Mouse (Mus musculus) frontal cortex, adult (tissue): ENCODE data around the gene Adam21.
"Not testable (repeated sequence)": the region's sequence is repeated elsewhere in the genome, so short reads cannot be mapped to it uniquely, and the experiment has no call there.

Experiments
- ATAC-seq: cut with Nextera tagmentation; 2 replicates; pipeline ENCODE4 v1.9.2; 2017; ENCODE audit warnings: mild to moderate bottlenecking, moderate library complexity, mixed read lengths; ENCODE audit not compliant: low TSS enrichment

Gene Adam21

GRCm38 (mm10) chr12:81568374-81568773 lies at the start of gene Adam21:
Gene Adam21 (minus strand): TSS chr12:81568474.
- no peak for ATAC-seq

- peak; percentile 91 for ATAC-seq
Measured at GRCm38 (mm10) chr12:81616980-81617379, 48.7 kb upstream of the Adam21 start.

GRCm38 (mm10) chr12:81615807-81616206 lies 47.5 kb upstream of the Adam21 start:
- peak; percentile 81 for ATAC-seq

GRCm38 (mm10) chr12:81609445-81609844 lies 41.2 kb upstream of the Adam21 start:
- ATAC-seq: no peak

GRCm38 (mm10) chr12:81604995-81605784 lies 36.9 kb upstream of the Adam21 start:
- ATAC-seq: no peak

GRCm38 (mm10) chr12:81596547-81597262 lies 28.4 kb upstream of the Adam21 start:
- no peak for ATAC-seq

GRCm38 (mm10) chr12:81594902-81595671 lies 26.8 kb upstream of the Adam21 start, which contains the start of gene Med6:
Gene Med6 (minus strand): TSS chr12:81595008.
- ATAC-seq: peak; percentile 99

GRCm38 (mm10) chr12:81567931-81568330 lies 343 bp downstream of the Adam21 start:
- ATAC-seq: no peak

GRCm38 (mm10) chr12:81564173-81564572 lies 4.1 kb downstream of the Adam21 start:
- ATAC-seq: peak; percentile 86

GRCm38 (mm10) chr12:81549286-81549685 lies 19.0 kb downstream of the Adam21 start:
- no peak for ATAC-seq

GRCm38 (mm10) chr12:81547163-81547562 lies 21.1 kb downstream of the Adam21 start:
- ATAC-seq: no peak

GRCm38 (mm10) chr12:81533029-81533419 lies 35.2 kb downstream of the Adam21 start:
- ATAC-seq: no peak

- peak; percentile 100 for ATAC-seq
Measured at GRCm38 (mm10) chr12:81532316-81533028, 35.8 kb downstream of the Adam21 start, which contains the start of the genes Gm20498 and Synj2bp. Gene Gm20498 (minus strand): TSS chr12:81532905. Gene Synj2bp (minus strand): TSS chr12:81532911.

- not testable (repeated sequence) for ATAC-seq
Measured at GRCm38 (mm10) chr12:81530587-81530986, 37.7 kb downstream of the Adam21 start.
